Mouse (Mus musculus) natural killer cell, adult 2 months (primary cell): ENCODE measurements at regions not wholly inside any gene's neighbourhood (a gene's known extent, or its start where the extent isn't known, plus 50 kb on each side); places are given as distances from the start of the nearest gene placed in this dataset.

Experiments used
- DNase-seq, 2 experiments: peaks; one replicate each; pipeline ENCODE4 v3.0.0; 2022; ENCODE audit warnings: low spot score in 2 of 2

GRCm38 (mm10) chrX:113966128-113966527 lies 508.0 kb upstream of the Klhl4 start:
- DNase-seq: peak in 1 of 2 experiments; percentile 4

- DNase-seq: no peak
These were observed 481.0 kb upstream of the Klhl4 start for GRCm38 (mm10) chrX:113993118-113993517.

GRCm38 (mm10) chrX:114041281-114041680 lies 432.9 kb upstream of the Klhl4 start:
- DNase-seq: no peak
